Mouse (Mus musculus) kidney, adult 11 months (tissue): Measurements from ENCODE around the gene Rab3b.

ENCODE experiments used
- DNase-seq: peaks from one replicate; pipeline ENCODE4 v3.0.0; 2022

Gene Rab3b

GRCm38 (mm10) chr4:108959696-108960095 lies 80.8 kb downstream of the Rab3b start:
- DNase-seq, result no peak

GRCm38 (mm10) chr4:108960619-108961460 lies 82.0 kb downstream of the Rab3b start:
- DNase-seq, result no peak

- DNase-seq, result no peak
These were observed 84.2 kb downstream of the Rab3b start for GRCm38 (mm10) chr4:108963017-108963416.

GRCm38 (mm10) chr4:108969517-108969916 lies 90.7 kb downstream of the Rab3b start:
- no peak for DNase-seq

- DNase-seq, result no peak
These were observed 92.2 kb downstream of the Rab3b start for GRCm38 (mm10) chr4:108971054-108971453.

- DNase-seq, result peak; percentile 18
These were observed 97.7 kb downstream of the Rab3b start for GRCm38 (mm10) chr4:108976458-108977071.

- DNase-seq, result no peak
These were observed 108.1 kb downstream of the Rab3b start for GRCm38 (mm10) chr4:108986833-108987472.

GRCm38 (mm10) chr4:108987473-108987842 lies 108.6 kb downstream of the Rab3b start:
- DNase-seq, result no peak

GRCm38 (mm10) chr4:108989430-108989829 lies 110.6 kb downstream of the Rab3b start:
- no peak for DNase-seq

GRCm38 (mm10) chr4:108990032-108990431 lies 111.2 kb downstream of the Rab3b start:
- DNase-seq, result no peak

GRCm38 (mm10) chr4:108990571-108990970 lies 111.7 kb downstream of the Rab3b start:
- no peak for DNase-seq

GRCm38 (mm10) chr4:108991811-108992210 lies 112.9 kb downstream of the Rab3b start:
- DNase-seq, result no peak
